Mouse (Mus musculus) limb, embryonic 11.5 days (tissue): Measurements from ENCODE around the gene Myof. TPM values are rescaled to one million over a fixed set of nuclear protein-coding genes. Genes with fewer than 3 reads are reported as not detected.

Source experiments
- ATAC-seq: fragments of 200-750 bp; cut with Nextera tagmentation; 2 replicates; pipeline ENCODE4 v1.8.0; 2017; ENCODE audit warnings: low read depth; ENCODE audit not compliant: insufficient number of reproducible peaks, low FRiP score, low TSS enrichment
- DNase-seq: peaks from one replicate; pipeline ENCODE4 v3.0.0-alpha.2; 2015; ENCODE audit warnings: low spot score
- H3K27ac ChIP-seq: fragments of 300-500 bp; sonication (generic); replicated peaks from 2 replicates; pipeline ENCODE4 v1.5.1; 2014; ENCODE audit warnings: low read depth, mild to moderate bottlenecking, low read length
- H3K27me3 ChIP-seq: fragments of 300-500 bp; sonication (generic); 2 replicates; pipeline ENCODE4 v1.6.1; 2014; ENCODE audit warnings: mild to moderate bottlenecking, low read length, mixed read lengths; ENCODE audit not compliant: control insufficient read depth, insufficient read depth
- H3K36me3 ChIP-seq: fragments of 300-500 bp; sonication (generic); 2 replicates; pipeline ENCODE4 v1.6.1; 2014; ENCODE audit warnings: mild to moderate bottlenecking, low read length, moderate library complexity, mixed read lengths; ENCODE audit not compliant: control insufficient read depth, insufficient read depth
- H3K4me1 ChIP-seq: fragments of 300-500 bp; sonication (generic); 2 replicates; pipeline ENCODE4 v1.6.1; 2014; ENCODE audit warnings: low read length, mixed read lengths; ENCODE audit not compliant: control insufficient read depth, insufficient read depth
- H3K4me2 ChIP-seq: fragments of 300-500 bp; sonication (generic); 2 replicates; pipeline ENCODE4 v1.6.1; 2014; ENCODE audit warnings: low read depth, mild to moderate bottlenecking, moderate library complexity; ENCODE audit not compliant: severe bottlenecking
- H3K4me3 ChIP-seq: fragments of 300-500 bp; sonication (generic); 2 replicates; pipeline ENCODE4 v1.5.1; 2014; ENCODE audit warnings: low read depth, low read length
- H3K9ac ChIP-seq: fragments of 300-500 bp; sonication (generic); 2 replicates; pipeline ENCODE4 v1.6.1; 2014; ENCODE audit warnings: mild to moderate bottlenecking, low read length
- H3K9me3 ChIP-seq: fragments of 300-500 bp; sonication (generic); 2 replicates; pipeline ENCODE4 v1.6.1; 2016; ENCODE audit warnings: low read length; ENCODE audit not compliant: control insufficient read depth
- WGBS: fragments of 180-500 bp; shearing (Covaris S2); extraction: QIAGEN DNeasy Blood & Tissue Kit; methylation state at CpG from one replicate; pipeline ENCODE4 v1.1.7; 2014; 5-methylcytosine and 5-hydroxymethylcytosine counted together
- polyA plus RNA-seq: library from polyadenylated mRNA; unstranded; fragments of >200 nt; fragmentation: Nextera tagmentation; extraction: Ambion mirVana; gene quantifications from 2 replicates; pipeline ENCODE4 v1.2.1, GENCODE M21; 2014

Myof gene
- polyA plus RNA-seq, 1 experiment from 2014 or later = 3.1 TPM

DNA sequence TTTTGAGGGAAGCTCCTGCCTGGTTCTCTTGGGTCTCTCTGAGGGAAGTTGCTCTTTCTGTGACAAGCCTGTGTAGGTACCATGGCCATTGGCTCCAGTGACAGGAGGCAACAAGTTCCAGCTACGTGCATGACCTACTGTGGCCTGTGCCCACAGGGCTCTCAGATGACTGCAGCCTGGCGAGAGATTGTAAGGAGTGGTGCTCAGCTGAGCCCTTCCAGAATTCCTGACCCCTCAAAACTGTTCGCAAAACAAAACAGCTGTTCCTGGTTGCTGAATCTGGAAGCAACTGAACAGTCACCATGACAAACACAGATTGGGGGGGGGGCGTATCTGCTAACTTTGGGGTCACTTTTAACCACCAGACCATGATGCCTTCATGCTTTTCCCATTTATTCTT lies 129.1 kb downstream of the Myof start:
- Histone ChIP-seq H3K36me3 (no peaks in the 10 kb centered on the region), H3K9me3 (no peaks in the 10 kb centered on the region), H3K4me2 (no peak overlapping the region), H3K9ac (no peak overlapping the region), H3K4me3 (no peak overlapping the region), H3K27me3 (no peaks in the 10 kb centered on the region), H3K4me1 (peaks cover 9% of the 10 kb centered on the region; the same call in 1 of the 2 replicates), H3K27ac (no peak overlapping the region)
- WGBS = 74% methylated on average over 4 of the region's 4 CpGs
- no peak for DNase-seq
- ATAC-seq = no peak

DNA sequence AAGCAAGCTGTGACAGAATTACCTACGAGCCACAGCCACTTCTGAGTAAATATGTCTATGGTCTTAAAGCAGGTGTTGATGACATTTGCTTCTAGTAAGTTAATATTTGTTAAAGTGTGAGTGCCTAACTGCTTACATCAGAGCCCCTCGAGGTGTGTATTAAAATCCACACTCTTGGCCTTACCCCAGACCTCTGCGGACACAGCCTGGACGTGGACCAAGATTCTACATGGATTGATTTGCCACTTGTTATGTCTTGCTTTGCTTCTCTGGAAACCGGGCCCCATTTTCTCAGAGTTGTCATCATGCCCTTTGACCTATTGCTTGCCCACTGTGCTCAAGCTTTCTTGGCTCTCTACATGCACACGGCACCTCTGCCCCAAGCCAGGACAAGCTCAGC lies 130.9 kb downstream of the Myof start:
- no peak overlapping the region for H3K9ac ChIP-seq
- no peaks in the 10 kb centered on the region for H3K9me3 ChIP-seq
- ATAC-seq (no peak), DNase-seq (no peak)
- H3K4me3 ChIP-seq = no peak overlapping the region
- no peak overlapping the region for H3K4me2 ChIP-seq
- H3K36me3 ChIP-seq = no peaks in the 10 kb centered on the region
- H3K27me3 ChIP-seq = no peaks in the 10 kb centered on the region
- no peak overlapping the region for H3K27ac ChIP-seq
- peaks cover 6% of the 10 kb centered on the region for H3K4me1 ChIP-seq
- 90% methylated on average over 6 of the region's 6 CpGs for WGBS

DNA sequence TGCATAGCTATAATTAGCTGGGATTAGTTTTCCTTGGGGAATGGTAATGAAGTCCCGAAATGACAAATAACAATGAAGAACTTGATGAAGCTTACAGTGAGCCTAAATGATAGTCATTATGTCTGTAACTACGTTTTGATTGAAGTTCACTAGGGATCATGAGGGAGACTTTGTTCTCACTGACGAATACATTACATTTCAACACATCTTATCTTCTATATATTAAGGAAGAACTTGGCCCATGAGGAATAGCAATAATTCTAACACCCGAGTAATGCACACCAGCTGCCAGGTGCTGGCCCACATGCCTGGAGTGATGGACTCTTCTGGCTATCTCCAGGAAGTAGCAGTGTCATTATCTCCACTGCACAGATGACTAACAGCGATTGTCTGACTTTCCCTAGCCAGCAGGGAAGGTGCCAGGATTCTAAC lies 133.5 kb downstream of the Myof start:
- no peak for ATAC-seq

GRCm38 (mm10) chr19:37907451-37908320 lies 135.7 kb downstream of the Myof start:
- Histone ChIP-seq H3K9ac (no peak overlapping the region), H3K36me3 (no peaks in the 10 kb centered on the region), H3K4me1 (peaks cover 17% of the 10 kb centered on the region), H3K4me3 (no peak overlapping the region), H3K9me3 (no peaks in the 10 kb centered on the region), H3K27me3 (no peaks in the 10 kb centered on the region), H3K27ac (peak overlapping the region; percentile 85), H3K4me2 (peak overlapping the region; percentile 31; the same call in 1 of the 2 replicates)
- ATAC-seq (peak; percentile 84), DNase-seq (peak; percentile 80)
- WGBS = 11% methylated on average over 17 of the region's 17 CpGs

More for the DNA sequence above, 133.5 kb downstream of the Myof start:
- Histone ChIP-seq H3K4me2 (no peak overlapping the region), H3K9me3 (no peaks in the 10 kb centered on the region), H3K36me3 (no peaks in the 10 kb centered on the region), H3K27me3 (no peaks in the 10 kb centered on the region), H3K4me1 (peaks cover 17% of the 10 kb centered on the region), H3K9ac (no peak overlapping the region), H3K27ac (no peak overlapping the region), H3K4me3 (no peak overlapping the region)
- DNase-seq = no peak
- 63% methylated on average over 5 of the region's 5 CpGs for WGBS

DNA sequence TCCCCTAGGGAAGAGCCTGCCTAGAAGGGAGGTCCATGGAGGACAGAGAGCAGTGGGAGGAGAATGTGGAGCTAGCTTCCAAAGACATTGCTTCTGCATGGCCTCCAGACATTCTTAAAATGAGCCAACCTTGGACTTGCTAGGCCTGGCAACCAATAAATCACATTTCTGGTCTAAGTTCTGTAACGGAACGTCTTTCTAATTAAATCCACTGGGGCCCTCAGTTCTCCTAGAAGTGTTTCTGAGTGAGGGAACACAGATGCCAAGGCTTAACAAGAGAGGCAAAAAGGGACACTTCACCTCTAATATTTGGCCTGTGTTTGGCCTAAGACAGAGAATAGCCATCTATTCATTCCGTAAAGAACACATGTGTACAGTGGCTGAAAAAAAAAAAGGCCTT lies 136.5 kb downstream of the Myof start:
- H3K4me3 ChIP-seq = no peak overlapping the region
- H3K4me1 ChIP-seq = peaks cover 17% of the 10 kb centered on the region
- 0 out of 2 replicates have a peak, but pooled peaks have one; percentile 10 for ATAC-seq
- peak overlapping the region; percentile 85 for H3K27ac ChIP-seq
- H3K9me3 ChIP-seq = no peaks in the 10 kb centered on the region
- no peaks in the 10 kb centered on the region for H3K36me3 ChIP-seq
- DNase-seq = no peak
- peak overlapping the region; percentile 5; the same call in 1 of the 2 replicates for H3K4me2 ChIP-seq
- no peak overlapping the region for H3K9ac ChIP-seq
- WGBS = 8% methylated on average over 3 of the region's 3 CpGs
- H3K27me3 ChIP-seq = no peaks in the 10 kb centered on the region

DNA sequence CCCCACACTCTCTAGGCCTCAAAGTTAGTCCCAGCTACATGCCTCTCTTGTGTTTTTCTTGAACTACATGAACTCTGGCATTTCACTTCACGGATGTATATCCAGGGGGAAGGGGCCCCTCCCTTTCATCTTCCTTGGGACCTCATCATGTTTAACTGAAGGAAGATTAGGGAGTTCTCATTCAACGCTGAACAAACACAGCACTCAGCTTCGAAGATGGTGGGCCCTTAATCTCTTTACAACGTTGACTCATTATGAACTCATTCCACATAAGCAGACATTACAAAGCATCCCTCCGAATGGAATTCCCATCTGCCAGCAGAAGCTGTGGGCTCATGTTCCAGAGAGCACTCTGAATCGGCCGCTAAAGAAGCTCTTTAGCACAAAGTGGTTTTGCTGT lies 147.3 kb downstream of the Myof start:
- no peaks in the 10 kb centered on the region for H3K9me3 ChIP-seq
- WGBS = 45% methylated on average over 7 of the region's 7 CpGs
- ATAC-seq (no peak), DNase-seq (no peak)
- H3K4me1 ChIP-seq = no peaks in the 10 kb centered on the region
- H3K4me3 ChIP-seq = no peak overlapping the region
- no peak overlapping the region for H3K9ac ChIP-seq
- no peaks in the 10 kb centered on the region for H3K36me3 ChIP-seq
- H3K4me2 ChIP-seq = no peak overlapping the region
- no peaks in the 10 kb centered on the region; the same call in 1 of the 2 replicates for H3K27me3 ChIP-seq
- H3K27ac ChIP-seq = no peak overlapping the region

DNA sequence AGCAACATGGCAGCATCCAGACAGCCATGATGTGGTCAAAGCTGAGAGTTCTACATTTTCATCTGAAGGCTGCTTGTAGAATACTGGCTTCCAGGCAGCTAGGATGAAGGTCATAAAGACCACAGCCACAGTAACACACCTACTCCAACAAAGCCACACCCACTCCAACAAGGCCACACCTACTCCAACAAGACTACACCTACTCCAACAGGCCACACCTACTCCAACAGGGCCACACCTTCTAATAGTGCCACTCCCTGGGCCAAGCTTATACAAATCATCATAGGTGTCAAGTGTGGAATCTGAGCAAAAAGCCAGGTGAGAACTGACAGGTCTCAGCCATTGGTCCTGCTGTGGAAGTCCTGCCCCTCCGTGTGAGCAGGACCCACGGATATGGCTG lies 152.4 kb downstream of the Myof start:
- no peaks in the 10 kb centered on the region for H3K4me1 ChIP-seq
- no peaks in the 10 kb centered on the region for H3K36me3 ChIP-seq
- DNase-seq (no peak), ATAC-seq (no peak)
- WGBS = 75% methylated on average over 2 of the region's 2 CpGs
- no peaks in the 10 kb centered on the region for H3K9me3 ChIP-seq
- no peaks in the 10 kb centered on the region; the same call in 1 of the 2 replicates for H3K27me3 ChIP-seq
- H3K4me3 ChIP-seq = no peak overlapping the region
- H3K4me2 ChIP-seq = no peak overlapping the region
- no peak overlapping the region for H3K9ac ChIP-seq
- H3K27ac ChIP-seq = no peak overlapping the region

- Histone ChIP-seq H3K4me2 (peak overlapping the region; percentile 8; the same call in 1 of the 2 replicates), H3K27ac (no peak overlapping the region), H3K4me1 (peaks cover 3% of the 10 kb centered on the region; the same call in 1 of the 2 replicates), H3K27me3 (no peaks in the 10 kb centered on the region), H3K4me3 (no peak overlapping the region), H3K36me3 (no peaks in the 10 kb centered on the region), H3K9ac (no peak overlapping the region), H3K9me3 (no peaks in the 10 kb centered on the region)
- peak; percentile 76 for DNase-seq
- WGBS = 15% methylated on average over 15 of the region's 15 CpGs
- ATAC-seq = no peak
Observed at GRCm38 (mm10) chr19:37886355-37887120, 156.8 kb downstream of the Myof start.
